Mouse (Mus musculus) frontal cortex, postnatal 14 days (tissue): Measurements from ENCODE around the gene Epn1.
A peak's percentile ranks its signal among the peaks of the same experiment; 100 is the strongest.

Experiments used
- DNase-seq, 2 experiments: peaks; one replicate each; pipeline ENCODE4 v3.0.0; 2022; ENCODE audit warnings: low spot score in 2 of 2

Gene Epn1

GRCm38 (mm10) chr7:5092381-5092780 lies 12.3 kb downstream of the Epn1 start:
- DNase-seq = no peak

DNA sequence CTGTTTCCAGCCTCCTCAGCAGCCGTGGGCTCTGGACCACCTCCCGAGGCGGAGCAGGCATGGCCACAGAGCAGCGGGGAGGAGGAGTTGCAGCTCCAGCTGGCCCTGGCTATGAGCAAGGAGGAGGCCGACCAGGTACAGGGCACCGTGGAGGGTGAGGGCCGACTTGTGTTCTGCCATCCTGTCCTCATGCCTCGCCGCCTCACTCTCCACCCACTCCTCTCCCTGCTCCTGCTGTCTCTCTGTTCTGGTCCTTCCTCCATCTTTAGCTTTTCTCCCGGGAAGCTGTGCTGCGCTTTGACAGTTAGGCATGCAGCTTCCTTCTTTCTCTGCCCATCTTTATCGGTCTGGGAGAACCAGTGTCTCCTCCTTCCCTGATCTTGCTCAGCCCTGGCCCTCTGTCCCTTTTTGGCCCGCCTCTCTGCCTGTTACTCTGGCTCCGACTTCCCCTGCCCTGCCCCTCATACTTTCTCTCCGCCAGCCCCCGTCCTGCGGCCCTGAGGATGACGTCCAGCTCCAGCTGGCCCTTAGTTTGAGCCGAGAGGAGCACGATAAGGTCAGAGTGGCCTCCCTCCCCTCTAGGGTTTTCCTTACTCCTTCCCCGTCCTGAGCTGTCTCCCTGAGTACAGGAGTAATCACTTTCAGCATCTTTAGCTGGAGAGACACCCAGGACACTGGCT lies 12.9 kb downstream of the Epn1 start:
- no peak for DNase-seq

DNA sequence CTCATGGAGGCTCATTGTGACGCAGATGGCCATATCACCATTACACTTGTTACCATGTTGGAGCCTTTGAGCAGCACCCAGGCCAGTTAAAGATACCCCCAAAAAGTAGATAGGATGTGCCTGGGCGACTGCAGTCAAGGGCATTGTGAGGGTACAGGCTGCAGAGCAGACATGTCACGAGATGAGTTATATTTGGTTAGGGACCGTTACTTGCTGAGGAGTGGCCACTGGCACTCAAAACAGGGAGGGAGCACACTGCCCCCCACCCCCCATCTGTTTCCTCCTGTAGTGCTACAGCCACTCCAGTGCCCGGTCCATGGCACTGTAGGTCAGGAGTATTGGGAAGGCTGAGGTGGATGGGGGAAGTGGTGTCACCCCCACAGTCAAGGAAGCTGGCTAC lies 18.7 kb downstream of the Epn1 start:
- no peak for DNase-seq

GRCm38 (mm10) chr7:5099796-5100195 lies 19.8 kb downstream of the Epn1 start:
- DNase-seq = no peak

DNA sequence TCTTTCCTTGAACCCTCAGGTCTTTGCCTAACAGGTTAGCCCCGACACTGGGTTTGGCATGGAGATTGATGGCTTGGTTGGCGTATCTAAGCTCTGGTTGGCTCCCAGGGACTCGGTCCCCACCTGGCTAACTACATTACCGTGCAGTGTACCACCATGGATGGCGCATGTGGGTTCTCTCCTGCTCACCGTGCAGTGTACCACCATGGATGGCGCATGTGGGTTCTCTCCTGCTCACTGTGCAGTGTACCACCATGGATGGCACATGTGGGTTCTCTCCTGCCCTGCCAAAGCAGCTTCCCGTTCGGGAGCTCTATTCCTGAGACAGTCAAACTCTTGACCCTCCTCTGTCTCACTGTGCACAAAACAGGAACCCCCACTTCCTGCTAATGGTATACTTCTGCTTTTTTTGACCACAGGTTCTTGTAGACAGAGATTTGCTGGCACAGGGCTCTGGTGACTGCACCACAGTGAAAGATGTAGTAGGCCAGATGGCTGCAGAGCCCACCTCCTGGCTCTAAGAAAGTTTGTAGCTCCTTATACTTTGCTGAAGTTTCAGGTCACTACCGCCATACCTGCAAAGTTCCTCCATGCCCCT lies 21.1 kb downstream of the Epn1 start:
- DNase-seq = no peak

DNA sequence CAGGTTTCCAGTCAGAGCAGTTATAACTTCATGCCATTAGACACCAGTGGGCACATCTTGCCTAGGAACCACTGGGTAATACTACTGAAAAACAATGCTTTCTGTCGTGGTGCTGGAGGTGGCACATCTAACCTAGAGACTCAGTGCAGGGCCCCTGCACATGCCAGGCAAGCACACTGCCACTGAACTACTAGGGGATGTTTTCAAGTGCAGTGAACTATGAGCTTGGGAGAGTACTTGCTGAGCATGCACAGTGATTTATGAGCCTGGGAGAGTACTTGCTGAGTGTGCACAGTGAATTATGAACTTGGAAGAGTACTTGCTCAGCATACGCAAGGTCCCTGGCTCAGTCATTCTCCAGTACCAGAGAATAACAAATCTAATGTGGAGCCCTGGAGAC lies 22.5 kb downstream of the Epn1 start:
- DNase-seq = no peak

DNA sequence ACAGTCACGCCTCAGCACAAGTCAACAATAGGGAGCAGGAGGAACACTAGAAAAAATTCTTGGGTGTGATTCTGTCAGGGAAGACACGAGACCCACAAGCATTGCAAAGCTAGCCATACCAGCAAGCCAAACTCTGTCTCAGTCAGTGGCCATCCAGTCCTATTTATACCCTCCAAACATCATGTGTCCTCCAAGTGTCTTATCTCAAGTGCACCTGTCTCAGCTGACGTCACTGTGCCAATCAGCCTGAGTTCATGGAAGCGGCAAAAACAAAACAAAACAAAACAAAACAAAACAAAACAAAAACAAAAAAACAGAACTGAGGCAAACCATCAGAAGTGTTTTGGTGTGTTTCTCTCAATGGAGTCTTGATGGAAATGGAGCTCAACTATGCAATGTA lies 28.2 kb downstream of the Epn1 start:
- DNase-seq = no peak

DNA sequence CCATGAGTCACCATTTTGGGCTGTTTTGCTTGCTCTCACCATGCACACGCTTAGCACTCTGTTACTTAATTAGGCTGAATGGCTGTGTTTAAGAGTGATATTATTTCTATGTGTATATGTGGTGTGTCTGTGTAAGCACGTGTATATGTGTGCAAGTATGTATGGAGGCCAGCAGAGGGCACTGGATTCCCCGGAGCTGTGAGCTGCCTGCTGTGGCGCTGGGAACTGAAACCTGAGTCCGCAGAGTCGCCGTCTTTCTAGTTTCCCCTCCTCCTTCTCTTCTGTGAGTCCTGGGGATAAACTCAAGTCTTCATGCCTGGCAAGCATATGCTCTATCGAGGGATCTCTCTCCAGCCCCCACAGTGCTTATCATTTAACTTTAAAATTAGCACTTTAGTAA lies 29.3 kb downstream of the Epn1 start:
- DNase-seq = no peak

DNA sequence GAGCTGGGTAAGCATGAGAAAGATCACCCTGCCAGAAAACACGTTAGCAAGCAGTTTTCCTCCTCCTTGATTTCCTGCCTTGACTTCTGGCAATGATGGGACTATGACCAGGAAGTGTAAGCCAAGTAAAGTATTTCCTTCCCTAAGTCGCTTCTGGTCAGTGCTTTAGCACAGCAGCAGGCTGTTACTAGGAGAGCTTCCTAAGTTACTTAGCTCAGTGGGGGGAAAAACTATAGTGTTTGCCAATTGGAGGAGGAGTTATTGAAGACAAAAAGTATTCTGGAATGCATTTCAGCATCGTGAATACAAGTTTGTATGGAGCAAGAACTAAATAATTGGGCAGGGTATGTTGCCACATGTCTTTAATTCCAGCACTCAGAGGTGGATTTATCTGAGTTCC lies 32.7 kb downstream of the Epn1 start:
- DNase-seq = no peak

GRCm38 (mm10) chr7:5116850-5117249 lies 36.8 kb downstream of the Epn1 start, which contains the start of gene Rfpl4:
TSS of gene Rfpl4 (minus strand) at chr7:5116950.
- no peak for DNase-seq

GRCm38 (mm10) chr7:5125078-5125477 lies 45.0 kb downstream of the Epn1 start:
- no peak for DNase-seq

- DNase-seq = peak; percentile 55 to 74
These were observed 45.7 kb downstream of the Epn1 start, which contains the start of gene Rasl2-9 for GRCm38 (mm10) chr7:5125549-5126406. TSS of gene Rasl2-9 (minus strand) at chr7:5125950.
